Mouse (Mus musculus) erythroblast, embryonic 14.5 days (primary cell): ENCODE data around the gene Klhdc1.

Experiments
- GATA1 ChIP-seq: IDR thresholded peaks from 2 replicates; pipeline ENCODE4 v1.6.1; 2012; ENCODE audit warnings: low read length, inconsistent platforms, mixed read lengths
- TAL1 ChIP-seq: IDR thresholded peaks from 3 replicates; pipeline ENCODE4 v1.6.1; 2012; ENCODE audit warnings: low read length, inconsistent platforms, mixed read lengths

GRCm38 (mm10) chr12:69268956-69269355 lies 28.0 kb downstream of the Klhdc1 start:
- TF ChIP-seq TAL1: no peak
- no peak for TF ChIP-seq GATA1
